In the genomic region with DNA sequence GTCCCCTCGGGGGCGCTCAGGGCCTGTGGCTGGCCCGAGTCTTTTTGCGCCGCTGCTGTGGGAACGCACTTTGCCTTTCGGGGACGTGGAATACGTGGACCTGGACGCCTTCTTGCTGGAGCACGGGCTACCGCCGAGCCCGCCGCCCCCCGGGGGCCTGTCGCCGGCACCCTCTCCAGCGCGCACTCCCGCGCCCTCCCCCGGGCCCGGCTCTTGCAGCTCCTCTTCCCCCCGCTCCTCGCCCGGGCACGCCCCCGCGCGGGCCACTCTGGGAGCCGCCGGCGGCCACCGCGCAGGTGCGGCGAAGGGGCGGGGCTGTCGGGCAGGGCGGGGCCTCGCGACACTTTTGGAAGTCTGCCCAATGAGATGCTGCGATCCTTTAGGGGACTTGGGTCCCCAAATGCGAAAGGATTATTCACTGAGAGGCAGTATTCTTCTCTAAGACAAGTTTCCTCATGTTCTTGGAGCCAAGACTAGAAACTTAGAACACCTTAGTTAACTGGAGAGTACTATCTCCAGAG, we compare ENCODE assay signal across 8 mouse cellular contexts. TPM values are rescaled to one million over a fixed set of nuclear protein-coding genes. Genes with fewer than 3 reads are reported as not detected.
DNase-seq lines count a peak whose midpoint lies in the region; ATAC-seq and TF ChIP-seq lines count a peak whose summit lies in the region.

No protein-coding gene starts in this region.

- TF ChIP-seq POLR2A in MEL (IDR thresholded peaks at IDR 0.05; ENCODE audit: control insufficient read depth in 1 of 2, insufficient read depth in 1 of 2, low read depth in 1 of 2, low read length in 2 of 2, poor library complexity in 1 of 2), result peak; percentile 65 to 67

- no peak for ATAC-seq in hindbrain, embryonic 15.5 days (ENCODE audit: low FRiP score, low read depth)

- under 1% methylated on average over 45 of the region's 45 CpGs for WGBS in hindbrain, embryonic 15.5 days

- peak overlapping the region; percentile 82 to 85 for H3K4me3 ChIP-seq in MEL (ENCODE audit: control insufficient read depth in 1 of 2, insufficient read depth in 1 of 2, low read depth in 2 of 2, low read length in 2 of 2)
- peak overlapping the region; percentile 61 for H3K4me3 ChIP-seq in hindbrain, embryonic 15.5 days
- peak overlapping the region; percentile 94 for H3K4me3 ChIP-seq in megakaryocyte, embryonic 14.5 days (replicated peaks)

- TF ChIP-seq EP300 in MEL (IDR thresholded peaks at IDR 0.05; ENCODE audit: low read depth in 1 of 2, low read length in 2 of 2), result no peak

- peaks cover 7% of the 10 kb centered on the region for H3K79me2 ChIP-seq in MEL (ENCODE audit: control insufficient read depth, insufficient read depth, low read length, poor library complexity)

- no peaks in the 10 kb centered on the region for H3K27me3 ChIP-seq in MEL (ENCODE audit: control insufficient read depth in 1 of 2, insufficient read depth in 2 of 2, low read length in 2 of 2)
- H3K27me3 ChIP-seq in hindbrain, embryonic 15.5 days, result no peaks in the 10 kb centered on the region
- H3K27me3 ChIP-seq in megakaryocyte, embryonic 14.5 days (replicated peaks), result no peaks in the 10 kb centered on the region

- peaks cover 0 to 5% of the 10 kb centered on the region in 2 experiments; a peak in 2 of 4 replicates for H3K36me3 ChIP-seq in MEL (ENCODE audit: control insufficient read depth in 1 of 2, insufficient read depth in 2 of 2, low read length in 2 of 2)
- H3K36me3 ChIP-seq in hindbrain, embryonic 15.5 days, result peaks cover 13% of the 10 kb centered on the region
- peaks cover 36% of the 10 kb centered on the region for H3K36me3 ChIP-seq in megakaryocyte, embryonic 14.5 days (replicated peaks; ENCODE audit: low read length)

- TF ChIP-seq RAD21 in MEL (IDR thresholded peaks at IDR 0.05; ENCODE audit: low read depth, low read length), result no peak

- H3K9ac ChIP-seq in MEL (ENCODE audit: control insufficient read depth, low read depth, low read length, poor library complexity, severe bottlenecking), result peak overlapping the region; percentile 98
- H3K9ac ChIP-seq in hindbrain, embryonic 15.5 days, result peak overlapping the region; percentile 77

- H3K27ac ChIP-seq in MEL (ENCODE audit: control insufficient read depth, low read depth, low read length), result peak overlapping the region; percentile 98
- H3K27ac ChIP-seq in hindbrain, embryonic 15.5 days (replicated peaks), result peak overlapping the region; percentile 73

- H3K9me3 ChIP-seq in MEL (replicated peaks; ENCODE audit: insufficient read depth, low read length), result no peaks in the 10 kb centered on the region
- no peaks in the 10 kb centered on the region for H3K9me3 ChIP-seq in hindbrain, embryonic 15.5 days
- H3K9me3 ChIP-seq in megakaryocyte, embryonic 14.5 days, result no peaks in the 10 kb centered on the region

- no peak; a peak in 2 of 6 replicates for TF ChIP-seq CTCF in MEL (IDR thresholded peaks at IDR 0.05 in 2 of 3, conservative IDR thresholded peaks at IDR 0.05 in 1 of 3; ENCODE audit: control insufficient read depth in 1 of 3, insufficient read depth in 1 of 3, low read depth in 2 of 3, low read length in 3 of 3, poor library complexity in 1 of 3, severe bottlenecking in 1 of 3)

- peaks cover 0 to 12% of the 10 kb centered on the region in 2 experiments; a peak in 1 of 4 replicates for H3K4me1 ChIP-seq in MEL (ENCODE audit: control insufficient read depth in 1 of 2, insufficient read depth in 2 of 2, low read length in 2 of 2)
- peaks cover 78% of the 10 kb centered on the region for H3K4me1 ChIP-seq in hindbrain, embryonic 15.5 days (replicated peaks)
- H3K4me1 ChIP-seq in megakaryocyte, embryonic 14.5 days, result peaks cover 88% of the 10 kb centered on the region

- DNase-seq in MEL (ENCODE audit: low read depth, low spot score), result peak; percentile 91
- DNase-seq in cerebellum, adult 8-10 months, result peak; percentile 85
- peak; percentile 75 to 83 for DNase-seq in frontal cortex, postnatal 36 days (ENCODE audit: low spot score in 2 of 2)
- DNase-seq in left cerebral cortex, adult 8-10 months (ENCODE audit: low spot score in 2 of 2), result peak; percentile 64 to 88
- peak; percentile 88 for DNase-seq in right cerebral cortex, postnatal 25 days
- peak; percentile 81 to 87 for DNase-seq in urinary bladder, postnatal 36 days (ENCODE audit: low spot score in 2 of 2)

- H3K4me2 ChIP-seq in hindbrain, embryonic 15.5 days, result peak overlapping the region; percentile 98

TF ChIP-seq in MEL, 35 proteins besides CTCF, POLR2A, EP300 and RAD21 (continues in another document):
- TF ChIP-seq MXI1 (IDR thresholded peaks at IDR 0.05; ENCODE audit: low read depth, low read length), result peak; percentile 42; the same call in 1 of the 2 replicates
- no peak for TF ChIP-seq RCOR1 (IDR thresholded peaks at IDR 0.05; ENCODE audit: low read depth, low read length)
- peak; percentile 72 for TF ChIP-seq TBP (IDR thresholded peaks at IDR 0.05; ENCODE audit: low read depth, low read length)
- peak; percentile 60; the same call in 1 of the 2 replicates for TF ChIP-seq HCFC1 (IDR thresholded peaks at IDR 0.05; ENCODE audit: low read depth, low read length)
- peak; percentile 91; the same call in 1 of the 2 replicates for TF ChIP-seq MAZ (IDR thresholded peaks at IDR 0.05; ENCODE audit: low read depth, low read length)
- TF ChIP-seq E2F4 (IDR thresholded peaks at IDR 0.05; ENCODE audit: borderline replicate concordance, low read depth, low read length), result no peak
- TF ChIP-seq SIN3A (IDR thresholded peaks at IDR 0.05; ENCODE audit: low read length), result peak; percentile 77
- peak; percentile 90 for TF ChIP-seq ZMIZ1 (IDR thresholded peaks at IDR 0.05; ENCODE audit: low read depth, low read length)
- peak; percentile 43 for TF ChIP-seq TCF12 (IDR thresholded peaks at IDR 0.05; ENCODE audit: low read depth, low read length)
- TF ChIP-seq ZKSCAN1 (IDR thresholded peaks at IDR 0.05; ENCODE audit: low read depth, low read length), result no peak
- TF ChIP-seq MYC (IDR thresholded peaks at IDR 0.05; ENCODE audit: low read depth, low read length), result no peak
- TF ChIP-seq POLR2AphosphoS2 (IDR thresholded peaks at IDR 0.05; ENCODE audit: low read length), result peak; percentile 94
- no peak for TF ChIP-seq ELF1 (IDR thresholded peaks at IDR 0.05; ENCODE audit: low read depth, low read length)
- no peak for TF ChIP-seq CHD1 (IDR thresholded peaks at IDR 0.05; ENCODE audit: low read depth, low read length)
- no peak for TF ChIP-seq MYB (IDR thresholded peaks at IDR 0.05; ENCODE audit: low read depth, low read length)
- peak; percentile 45; the same call in 1 of the 2 replicates for TF ChIP-seq MAX (IDR thresholded peaks at IDR 0.05; ENCODE audit: low read length)
- TF ChIP-seq USF1 (IDR thresholded peaks at IDR 0.05; ENCODE audit: low read depth, low read length), result 0 out of 2 replicates have a peak, but pooled peaks have one; percentile 15
- TF ChIP-seq NRF1 (IDR thresholded peaks at IDR 0.05; ENCODE audit: insufficient read depth, low read depth, low read length, poor library complexity, severe bottlenecking), result peak; percentile 80
- TF ChIP-seq BHLHE40 (IDR thresholded peaks at IDR 0.05; ENCODE audit: borderline replicate concordance, low read depth, low read length), result 0 out of 2 replicates have a peak, but pooled peaks have one; percentile 49
- 0 out of 2 replicates have a peak, but pooled peaks have one; percentile 44 for TF ChIP-seq UBTF (IDR thresholded peaks at IDR 0.05; ENCODE audit: borderline replicate concordance, insufficient read depth, low read depth, low read length)

RNA-seq across cellular contexts. Expression of gene Dbp, which starts 1.9 kb away (rescaled TPM):
- total RNA-seq in MEL (2012; rRNA removed), result 21.1 and 24.4 TPM in 2 replicates
- polyA plus RNA-seq in MEL (2012; ENCODE audit: insufficient read depth in 1 of 2, insufficient read length in 2 of 2, low read depth in 1 of 2, low replicate concordance in 2 of 2, missing spikeins in 1 of 2), result 10 to 100 TPM in 1 of 2 experiments, not detected in 1; 22.5 TPM
- polyA plus RNA-seq in hindbrain, embryonic 15.5 days (2015; fragmentation: Nextera tagmentation; extraction: Ambion mirVana), result 2.9 and 4.1 TPM in 2 replicates
- 100 to 1,000 TPM; 164 to 236 (median 186) TPM for total RNA-seq in left cerebral cortex, adult 8-10 months (2022)
- 23.4 and 41.9 TPM in 2 replicates for polyA plus RNA-seq in megakaryocyte, embryonic 14.5 days (2012; ENCODE audit: insufficient read depth, low replicate concordance)

RNA-seq across cellular contexts. Expression of gene Car11, which starts 7.1 kb away (rescaled TPM):
- 0.29 and 0.77 TPM in 2 replicates for total RNA-seq in MEL (2012; rRNA removed)
- polyA plus RNA-seq in MEL (2012; ENCODE audit: insufficient read depth in 1 of 2, insufficient read length in 2 of 2, low read depth in 1 of 2, low replicate concordance in 2 of 2, missing spikeins in 1 of 2), result 1 to 10 TPM in 1 of 2 experiments, not detected in 1; 1.5 TPM
- polyA plus RNA-seq in hindbrain, embryonic 15.5 days (2015; fragmentation: Nextera tagmentation; extraction: Ambion mirVana), result 58.6 and 67.3 TPM in 2 replicates
- 100 to 1,000 TPM; 230 to 247 (median 241) TPM for total RNA-seq in left cerebral cortex, adult 8-10 months (2022)
- polyA plus RNA-seq in megakaryocyte, embryonic 14.5 days (2012; ENCODE audit: insufficient read depth, low replicate concordance), result 1.1 and 3.5 TPM in 2 replicates

RNA-seq across cellular contexts. Expression of gene Rpl18, which starts 8.5 kb away (rescaled TPM):
- 3,210 and 3,724 TPM in 2 replicates for total RNA-seq in MEL (2012; rRNA removed)
- polyA plus RNA-seq in MEL (2012; ENCODE audit: insufficient read depth in 1 of 2, insufficient read length in 2 of 2, low read depth in 1 of 2, low replicate concordance in 2 of 2, missing spikeins in 1 of 2), result 1,000 to 10,000 TPM in 1 of 2 experiments, not detected in 1; 3,544 TPM
- 528 and 575 TPM in 2 replicates for polyA plus RNA-seq in hindbrain, embryonic 15.5 days (2015; fragmentation: Nextera tagmentation; extraction: Ambion mirVana)
- total RNA-seq in left cerebral cortex, adult 8-10 months (2022), result 100 to 1,000 TPM; 340 to 384 (median 357) TPM
- polyA plus RNA-seq in megakaryocyte, embryonic 14.5 days (2012; ENCODE audit: insufficient read depth, low replicate concordance), result 10,199 and 14,647 TPM in 2 replicates

RNA-seq across cellular contexts. Expression of gene Sphk2, which starts 11.0 kb away (rescaled TPM):
- 18.3 and 21.0 TPM in 2 replicates for total RNA-seq in MEL (2012; rRNA removed)
- polyA plus RNA-seq in MEL (2012; ENCODE audit: insufficient read depth in 1 of 2, insufficient read length in 2 of 2, low read depth in 1 of 2, low replicate concordance in 2 of 2, missing spikeins in 1 of 2), result 10 to 100 TPM in 1 of 2 experiments, not detected in 1; 40.2 TPM
- 24.4 and 26.9 TPM in 2 replicates for polyA plus RNA-seq in hindbrain, embryonic 15.5 days (2015; fragmentation: Nextera tagmentation; extraction: Ambion mirVana)
- 10 to 100 TPM; 24.9 to 27.4 (median 25.3) TPM for total RNA-seq in left cerebral cortex, adult 8-10 months (2022)
- 242 and 413 TPM in 2 replicates for polyA plus RNA-seq in megakaryocyte, embryonic 14.5 days (2012; ENCODE audit: insufficient read depth, low replicate concordance)

RNA-seq across cellular contexts. Expression of gene Sec1, which starts 12.6 kb away (rescaled TPM):
- not detected in 2 replicates for total RNA-seq in MEL (2012; rRNA removed)
- not detected for polyA plus RNA-seq in MEL (2012; ENCODE audit: insufficient read depth in 1 of 2, insufficient read length in 2 of 2, low read depth in 1 of 2, low replicate concordance in 2 of 2, missing spikeins in 1 of 2)
- 0.35 and 0.89 TPM in 2 replicates for polyA plus RNA-seq in hindbrain, embryonic 15.5 days (2015; fragmentation: Nextera tagmentation; extraction: Ambion mirVana)
- 1 to 10 TPM in 1 of 4 experiments, under 1 TPM in 3; 0.63 to 1.1 (median 0.87) TPM for total RNA-seq in left cerebral cortex, adult 8-10 months (2022)
- not detected in 2 replicates for polyA plus RNA-seq in megakaryocyte, embryonic 14.5 days (2012; ENCODE audit: insufficient read depth, low replicate concordance)

Comparison
In these comparisons a context has a peak if more than half of its experiments do, and no peak if none do; other contexts are left out.
1. RNA of gene Car11, which starts 7.1 kb away (polyA plus RNA-seq): 58.6 to 67.3 TPM in hindbrain, embryonic 15.5 days; 1.5 TPM in MEL and 1.1 to 3.5 TPM in megakaryocyte, embryonic 14.5 days; every median in the first group is over 10 times any median in the second.
2. Peak in every context shown above with its lines, with median percentiles within 50 percentile points of each other: DNase-seq and H3K4me3 ChIP-seq.